ENCODE assay signal across 30 mouse cellular contexts in genomic region chr2:32788581-32788980, GRCm38 (mm10). TPM values are rescaled to one million over a fixed set of nuclear protein-coding genes. Genes with fewer than 3 reads are reported as not detected.
"Had no signal": no experiment of that assay in that cellular context is flagged by ENCODE, and none has a peak within 500 bp of the region (broad histone marks: within the 10 kb centered on the region; RNA-seq: fewer than 3 reads in every experiment).

No protein-coding gene starts in this region.

- ATAC-seq: hindbrain, embryonic 16.5 days; inflammation-experienced regulatory T-cells, adult 6 months; intestine, embryonic 15.5 days; intestine, postnatal 0 days had no signal

- H3K9ac ChIP-seq: hindbrain, embryonic 12.5 days; hindbrain, embryonic 14.5 days; intestine, embryonic 15.5 days; limb, embryonic 13.5 days; limb, embryonic 15.5 days; liver, embryonic 12.5 days had no signal

- H3K4me1 ChIP-seq: hindbrain, embryonic 12.5 days; intestine, embryonic 15.5 days; liver, embryonic 12.5 days had no signal

- H3K9me3 ChIP-seq: hindbrain, embryonic 10.5 days; hindbrain, embryonic 12.5 days; intestine, embryonic 15.5 days; limb, embryonic 13.5 days; limb, embryonic 15.5 days; liver, embryonic 12.5 days had no signal

- H3K4me2 ChIP-seq: heart, embryonic 11.5 days; hindbrain, embryonic 12.5 days; hindbrain, embryonic 14.5 days; intestine, embryonic 15.5 days; limb, embryonic 13.5 days; limb, embryonic 15.5 days; liver, embryonic 12.5 days had no signal

- DNase-seq: gastrocnemius, adult 2 months; gastrocnemius, postnatal 10 days; gastrocnemius, postnatal 25 days; heart, adult 18-20 months; heart, postnatal 10 days; heart, postnatal 4 days; kidney, adult 18-20 months; kidney, adult 8-10 months; kidney, postnatal 10 days; kidney, postnatal 25 days; kidney, postnatal 4 days; left cerebral cortex, postnatal 4 days had no signal

- H3K27me3 ChIP-seq: hindbrain, embryonic 12.5 days; intestine, embryonic 15.5 days; limb, embryonic 13.5 days; limb, embryonic 15.5 days; liver, embryonic 12.5 days had no signal

- H3K4me3 ChIP-seq: gastrocnemius, adult 2 months; hindbrain, embryonic 10.5 days; hindbrain, embryonic 12.5 days; intestine, embryonic 15.5 days; layer of hippocampus, adult 2 months; left cerebral cortex, adult 2 months; limb, embryonic 13.5 days; limb, embryonic 15.5 days; liver, embryonic 12.5 days had no signal

- H3K36me3 ChIP-seq: intestine, embryonic 15.5 days; liver, embryonic 12.5 days had no signal

- H3K27ac ChIP-seq: gastrocnemius, adult 2 months; hindbrain, embryonic 10.5 days; hindbrain, embryonic 12.5 days; hindbrain, embryonic 14.5 days; intestine, embryonic 15.5 days; layer of hippocampus, adult 2 months; left cerebral cortex, adult 2 months; limb, embryonic 13.5 days; limb, embryonic 15.5 days; liver, embryonic 12.5 days had no signal

RNA-seq across cellular contexts. Expression of gene Cfap157, which starts 4.4 kb away (rescaled TPM):
- total RNA-seq: gastrocnemius, adult 2 months; gastrocnemius, postnatal 10 days; gastrocnemius, postnatal 25 days; gastrocnemius, postnatal 4 days; granulocyte monocyte progenitor cell, adult 5-6 weeks; heart, adult 18-20 months; heart, postnatal 25 days; heart, postnatal 4 days; liver, adult 2 months had no signal
- polyA plus RNA-seq: liver, adult 2 months had no signal

RNA-seq across cellular contexts. Expression of gene Ttc16, which starts 13.1 kb away (rescaled TPM):
- total RNA-seq: gastrocnemius, adult 2 months; gastrocnemius, postnatal 25 days; gastrocnemius, postnatal 4 days; heart, postnatal 10 days had no signal
- polyA plus RNA-seq: kidney, embryonic 14.5 days had no signal

RNA-seq across cellular contexts. Expression of gene 6330409D20Rik, which starts 47.8 kb away (rescaled TPM):
- total RNA-seq: gastrocnemius, adult 2 months; gastrocnemius, postnatal 10 days; gastrocnemius, postnatal 25 days; gastrocnemius, postnatal 4 days; granulocyte monocyte progenitor cell, adult 5-6 weeks; heart, adult 18-20 months; heart, postnatal 10 days; heart, postnatal 25 days; heart, postnatal 4 days; liver, adult 2 months had no signal
- polyA plus RNA-seq: kidney, embryonic 14.5 days; limb, embryonic 15.5 days; liver, adult 2 months; liver, embryonic 12.5 days had no signal
